Mouse (Mus musculus): ENCODE results near the gene Srsf6.

DNA sequence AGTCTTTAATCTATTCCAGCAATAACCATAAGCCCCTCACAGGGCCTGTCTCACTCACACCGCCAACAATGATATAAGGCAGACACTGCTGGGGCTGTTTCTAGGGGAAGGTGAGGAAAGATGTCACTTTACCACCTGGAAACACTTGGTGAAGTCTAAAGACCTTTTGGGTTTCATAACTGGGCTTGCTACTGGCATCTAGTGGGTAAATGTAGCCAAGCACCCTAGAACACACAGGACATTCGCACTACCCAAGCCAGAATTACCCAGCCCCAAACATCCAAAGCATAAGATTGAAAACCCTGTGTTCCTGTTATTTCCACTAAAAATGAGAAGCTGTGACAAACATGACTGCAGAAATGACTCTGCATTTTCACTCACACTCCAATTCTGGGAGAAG, 16.8 kb upstream of the Srsf6 start:
- TF ChIP-seq CTCF (IDR thresholded peaks at IDR 0.05; ENCODE audit: borderline replicate concordance, control insufficient read depth, extremely low read depth, insufficient read depth, low read length, poor library complexity) (no peak), POLR2A (IDR thresholded peaks at IDR 0.05; ENCODE audit: control insufficient read depth, extremely low read depth, insufficient read depth, low read length, poor library complexity) (no peak)
